Mouse (Mus musculus) urinary bladder, adult 18-20 months (tissue): ENCODE measurements around the gene Btbd35f11.
"Not testable (repeated sequence)": the region's sequence is repeated elsewhere in the genome, so short reads cannot be mapped to it uniquely, and the experiment has no call there.

Experiments used
- DNase-seq, 2 experiments: peaks; one replicate each; pipeline ENCODE4 v3.0.0; 2022; ENCODE audit warnings: low spot score in 2 of 2, mixed read lengths in 2 of 2

Gene Btbd35f11

GRCm38 (mm10) chrX:3443590-3443989, at the start of gene Btbd35f11:
TSS of gene Btbd35f11 (minus strand) at chrX:3443690.
- DNase-seq = not testable (repeated sequence)

- not testable (repeated sequence) for DNase-seq
Measured at GRCm38 (mm10) chrX:3409946-3410345, 33.5 kb downstream of the Btbd35f11 start.
